Mouse (Mus musculus) intestine, embryonic 14.5 days (tissue): ENCODE measurements around the gene Clrn1. TPM values are rescaled to one million over a fixed set of nuclear protein-coding genes. Genes with fewer than 3 reads are reported as not detected.

ENCODE experiments used
- ATAC-seq: fragments of 200-750 bp; cut with Nextera tagmentation; replicated peaks from 2 replicates; pipeline ENCODE4 v1.8.0; 2017; ENCODE audit warnings: low read depth, moderate number of reproducible peaks, moderate TSS enrichment, moderate library complexity; ENCODE audit not compliant: low FRiP score, low TSS enrichment
- DNase-seq: peaks from one replicate; pipeline ENCODE4 v3.0.0-alpha.2; 2018; ENCODE audit warnings: low spot score
- H3K27ac ChIP-seq: fragments of 300-500 bp; sonication (generic); 2 replicates; pipeline ENCODE4 v1.5.1; 2014; ENCODE audit warnings: low read depth, mild to moderate bottlenecking, control low read depth
- H3K27me3 ChIP-seq: fragments of 300-500 bp; sonication (generic); replicated peaks from 2 replicates; pipeline ENCODE4 v1.6.1; 2014; ENCODE audit warnings: low read length, control low read depth; ENCODE audit not compliant: control insufficient read depth, insufficient read depth
- H3K36me3 ChIP-seq: fragments of 300-500 bp; sonication (generic); 2 replicates; pipeline ENCODE4 v1.6.1; 2014; ENCODE audit warnings: low read length, control low read depth; ENCODE audit not compliant: control insufficient read depth, insufficient read depth
- H3K4me1 ChIP-seq: fragments of 300-500 bp; sonication (generic); replicated peaks from 2 replicates; pipeline ENCODE4 v1.6.1; 2014; ENCODE audit warnings: low read length, control low read depth, mixed read lengths; ENCODE audit not compliant: control insufficient read depth, insufficient read depth
- H3K4me2 ChIP-seq: fragments of 300-500 bp; sonication (generic); 2 replicates; pipeline ENCODE4 v1.6.1; 2014; ENCODE audit warnings: low read length
- H3K4me3 ChIP-seq: fragments of 300-500 bp; sonication (generic); 2 replicates; pipeline ENCODE4 v1.5.1; 2014; ENCODE audit warnings: low read depth, low read length, control low read depth, mixed read lengths
- H3K9ac ChIP-seq: fragments of 300-500 bp; sonication (generic); 2 replicates; pipeline ENCODE4 v1.6.1; 2014; ENCODE audit warnings: mild to moderate bottlenecking, low read length
- H3K9me3 ChIP-seq: fragments of 300-500 bp; sonication (generic); 2 replicates; pipeline ENCODE4 v1.6.1; 2016; ENCODE audit warnings: low read length, control low read depth; ENCODE audit not compliant: control insufficient read depth
- WGBS: fragments of 180-500 bp; shearing (Covaris S2); extraction: QIAGEN DNeasy Blood & Tissue Kit; methylation state at CpG from one replicate; pipeline ENCODE4 v1.1.7; 2014; 5-methylcytosine and 5-hydroxymethylcytosine counted together
- polyA plus RNA-seq: library from polyadenylated mRNA; unstranded; fragments of >200 nt; fragmentation: Nextera tagmentation; extraction: Ambion mirVana; gene quantifications from 2 replicates; pipeline ENCODE4 v1.2.1, GENCODE M21; 2014

The Clrn1 gene
- polyA plus RNA-seq, 1 experiment from 2014 or later: not detected

- H3K4me1 ChIP-seq: no peaks in the 10 kb centered on the region
- DNase-seq (no peak), ATAC-seq (no peak)
- H3K4me3 ChIP-seq: no peak within 1 kb of the TSS
- no peak within 1 kb of the TSS for H3K9ac ChIP-seq
- WGBS: 66% methylated on average over 4 of the region's 4 CpGs
- no peak within 1 kb of the TSS for H3K27ac ChIP-seq
- no peaks in the 10 kb centered on the region for H3K9me3 ChIP-seq
- no peaks in the 10 kb centered on the region for H3K36me3 ChIP-seq
- H3K27me3 ChIP-seq: no peaks in the 10 kb centered on the region
- no peak within 1 kb of the TSS for H3K4me2 ChIP-seq
Measured at GRCm38 (mm10) chr3:58822211-58822610, 62.9 kb downstream of the Clrn1 start, which contains the start of gene Mindy4b-ps. Gene Mindy4b-ps (minus strand): TSS chr3:58822311.

GRCm38 (mm10) chr3:58817337-58817736 is 67.8 kb downstream of the Clrn1 start:
- Histone ChIP-seq H3K27ac (no peak overlapping the region), H3K4me1 (no peaks in the 10 kb centered on the region), H3K4me3 (no peak overlapping the region), H3K27me3 (no peaks in the 10 kb centered on the region), H3K36me3 (no peaks in the 10 kb centered on the region), H3K4me2 (no peak overlapping the region), H3K9ac (no peak overlapping the region), H3K9me3 (no peaks in the 10 kb centered on the region)
- DNase-seq (no peak), ATAC-seq (no peak)
- 60% methylated on average over 6 of the region's 6 CpGs for WGBS

DNA sequence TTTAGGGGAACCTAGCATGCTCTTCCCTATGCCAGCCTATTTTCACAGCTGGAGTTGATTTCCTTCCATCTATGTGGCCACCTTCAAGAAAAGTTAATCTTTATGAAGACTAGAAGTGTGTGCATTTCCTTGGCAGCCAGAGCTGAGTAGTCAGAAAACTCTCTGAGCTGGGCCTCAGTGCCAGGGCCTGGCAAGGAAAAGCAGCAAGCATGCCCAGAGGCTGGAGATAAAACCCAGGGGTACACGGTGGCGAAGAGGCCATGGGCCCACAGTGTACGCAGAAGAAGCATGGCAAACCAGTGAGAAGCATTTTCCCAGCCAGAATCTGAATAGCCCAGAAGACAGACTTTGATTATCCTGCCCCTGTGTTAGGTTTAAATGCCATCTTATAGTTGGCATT is 70.9 kb downstream of the Clrn1 start:
- DNase-seq (no peak), ATAC-seq (no peak)
- Histone ChIP-seq H3K4me1 (no peaks in the 10 kb centered on the region), H3K36me3 (no peaks in the 10 kb centered on the region), H3K27me3 (no peaks in the 10 kb centered on the region), H3K9me3 (no peaks in the 10 kb centered on the region), H3K9ac (no peak overlapping the region), H3K27ac (no peak overlapping the region), H3K4me2 (no peak overlapping the region), H3K4me3 (no peak overlapping the region)
- WGBS: 90% methylated on average over 3 of the region's 3 CpGs

DNA sequence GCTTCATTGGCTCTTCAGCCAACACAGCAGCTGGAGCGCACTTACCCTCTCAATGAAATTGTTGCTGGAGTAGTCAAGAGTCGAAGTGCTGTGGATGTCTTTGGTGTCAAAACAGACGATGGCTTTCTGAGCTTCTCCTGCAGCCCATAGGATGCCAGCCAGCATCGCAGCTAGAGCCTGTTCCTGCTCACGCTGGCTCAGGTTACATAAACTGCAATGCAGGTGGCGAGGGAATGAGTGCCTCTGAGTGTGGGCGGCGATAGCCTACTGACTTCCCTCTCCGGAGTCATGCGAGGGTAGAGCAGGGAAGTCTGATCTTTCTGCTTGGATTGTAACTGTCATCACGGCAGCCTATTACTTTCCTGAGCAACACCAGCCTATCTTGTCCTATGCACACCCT is 74.8 kb downstream of the Clrn1 start:
- DNase-seq: no peak
- no peak for ATAC-seq
- no peaks in the 10 kb centered on the region for H3K36me3 ChIP-seq
- no peaks in the 10 kb centered on the region for H3K9me3 ChIP-seq
- no peaks in the 10 kb centered on the region for H3K4me1 ChIP-seq
- H3K4me2 ChIP-seq: no peak overlapping the region
- H3K4me3 ChIP-seq: no peak overlapping the region
- H3K27ac ChIP-seq: no peak overlapping the region
- no peak overlapping the region for H3K9ac ChIP-seq
- H3K27me3 ChIP-seq: no peaks in the 10 kb centered on the region
- WGBS: 34% methylated on average over 11 of the region's 11 CpGs

- H3K9ac ChIP-seq: no peak overlapping the region
Measured at GRCm38 (mm10) chr3:58809111-58809915, 75.8 kb downstream of the Clrn1 start.

DNA sequence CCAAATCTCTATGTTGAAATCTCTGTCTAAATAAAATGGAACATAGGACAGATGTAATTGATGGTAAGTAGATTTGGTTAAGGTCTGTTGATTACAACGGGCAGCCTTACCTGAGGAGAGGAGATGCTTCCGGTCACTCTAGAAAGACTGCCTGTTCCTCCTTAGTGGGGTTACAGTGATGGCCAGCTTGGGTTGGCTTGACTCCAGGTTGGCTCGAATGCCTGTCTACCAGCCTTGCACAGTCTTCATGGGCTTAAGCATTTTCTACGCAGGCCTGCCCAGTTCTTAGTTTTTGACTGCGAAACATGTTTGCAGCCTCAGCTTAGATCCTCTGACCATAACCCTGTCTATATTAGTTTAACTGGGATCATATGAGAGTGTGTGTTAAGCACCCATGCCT is 76.5 kb downstream of the Clrn1 start:
- no peak for DNase-seq
- no peak overlapping the region for H3K4me2 ChIP-seq
- H3K9me3 ChIP-seq: no peaks in the 10 kb centered on the region
- ATAC-seq: no peak
- no peak overlapping the region for H3K27ac ChIP-seq
- H3K27me3 ChIP-seq: no peaks in the 10 kb centered on the region
- no peaks in the 10 kb centered on the region for H3K4me1 ChIP-seq
- no peak overlapping the region for H3K9ac ChIP-seq
- WGBS: 90% methylated on average over 5 of the region's 5 CpGs
- H3K4me3 ChIP-seq: no peak overlapping the region
- no peaks in the 10 kb centered on the region for H3K36me3 ChIP-seq

More at GRCm38 (mm10) chr3:58809111-58809915, 75.8 kb downstream of the Clrn1 start:
- ATAC-seq (no peak), DNase-seq (no peak)
- Histone ChIP-seq H3K4me2 (no peak overlapping the region), H3K4me1 (no peaks in the 10 kb centered on the region), H3K27me3 (no peaks in the 10 kb centered on the region), H3K4me3 (no peak overlapping the region), H3K9me3 (no peaks in the 10 kb centered on the region), H3K27ac (no peak overlapping the region), H3K36me3 (no peaks in the 10 kb centered on the region)
- 61% methylated on average over 12 of the region's 12 CpGs for WGBS

DNA sequence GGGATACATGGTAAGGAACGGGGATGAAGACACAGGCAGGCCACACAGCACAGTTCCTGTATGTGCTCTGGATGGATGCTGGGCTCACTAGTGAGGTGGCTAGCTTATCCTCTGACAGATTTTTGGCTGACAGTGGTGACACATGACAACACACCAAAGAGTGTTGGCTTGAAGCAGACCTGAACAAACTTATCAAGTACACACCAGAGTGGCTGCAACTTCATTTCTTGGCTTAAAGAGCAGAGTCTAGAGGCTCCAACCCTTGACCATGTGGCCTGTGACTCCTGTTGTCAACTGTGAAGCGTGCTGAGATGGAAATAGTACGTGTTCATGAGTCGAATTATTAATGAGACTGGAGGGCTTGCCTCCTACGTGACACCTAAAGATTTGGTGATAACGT is 80.4 kb downstream of the Clrn1 start:
- H3K27ac ChIP-seq: no peak overlapping the region
- DNase-seq (no peak), ATAC-seq (no peak)
- no peaks in the 10 kb centered on the region for H3K36me3 ChIP-seq
- no peak overlapping the region for H3K4me2 ChIP-seq
- H3K4me3 ChIP-seq: no peak overlapping the region
- H3K4me1 ChIP-seq: no peaks in the 10 kb centered on the region
- no peaks in the 10 kb centered on the region for H3K27me3 ChIP-seq
- no peak overlapping the region for H3K9ac ChIP-seq
- WGBS: 86% methylated on average over 6 of the region's 6 CpGs
- no peaks in the 10 kb centered on the region for H3K9me3 ChIP-seq

DNA sequence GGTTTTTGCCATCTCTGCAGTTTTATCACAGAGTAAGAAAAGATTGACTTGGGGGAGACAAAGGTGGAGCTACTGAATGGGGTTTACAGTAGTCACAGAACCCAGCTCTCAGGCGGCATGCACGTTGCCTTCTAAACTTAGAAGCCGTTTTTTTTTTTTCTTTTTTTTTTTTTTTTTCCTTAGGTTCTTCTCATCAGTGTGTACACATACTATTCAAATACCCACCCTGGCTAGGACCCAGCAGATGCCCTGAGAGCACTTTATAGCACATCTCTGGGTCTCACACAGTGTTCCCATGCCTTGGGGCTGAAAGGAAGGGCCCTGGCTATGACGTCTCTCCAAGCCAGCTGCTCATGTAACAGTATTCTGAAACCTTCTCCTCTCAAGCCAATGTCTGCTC is 86.5 kb downstream of the Clrn1 start:
- H3K9ac ChIP-seq: no peak overlapping the region
- 90% methylated on average over 4 of the region's 4 CpGs for WGBS
- no peak for ATAC-seq
- no peak overlapping the region for H3K4me2 ChIP-seq
- H3K36me3 ChIP-seq: no peaks in the 10 kb centered on the region
- no peak for DNase-seq
- H3K27ac ChIP-seq: no peak overlapping the region
- no peaks in the 10 kb centered on the region for H3K27me3 ChIP-seq
- H3K4me1 ChIP-seq: no peaks in the 10 kb centered on the region
- H3K4me3 ChIP-seq: no peak overlapping the region
- H3K9me3 ChIP-seq: no peaks in the 10 kb centered on the region

DNA sequence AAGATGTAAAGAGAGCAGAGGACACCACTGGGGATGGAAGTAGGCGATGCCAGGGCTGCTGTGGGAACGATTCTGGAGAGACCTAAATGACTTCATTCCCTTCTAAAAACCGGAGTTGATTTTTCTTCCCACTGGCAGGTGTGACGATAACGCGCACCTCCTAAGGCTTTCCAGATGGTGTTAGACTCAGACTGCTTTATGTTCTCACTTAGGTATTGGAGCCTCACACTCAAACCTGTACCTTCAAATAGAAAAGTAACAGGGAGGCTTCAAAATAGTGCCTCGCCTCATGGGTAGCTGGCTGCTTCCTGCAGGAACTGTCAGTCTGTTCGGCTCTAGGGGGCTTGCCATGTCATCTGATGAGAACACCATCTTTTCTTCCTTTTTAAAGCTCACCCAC is 86.9 kb downstream of the Clrn1 start:
- no peaks in the 10 kb centered on the region for H3K27me3 ChIP-seq
- no peak for ATAC-seq
- H3K27ac ChIP-seq: no peak overlapping the region
- no peak for DNase-seq
- no peaks in the 10 kb centered on the region for H3K4me1 ChIP-seq
- H3K4me3 ChIP-seq: no peak overlapping the region
- H3K36me3 ChIP-seq: no peaks in the 10 kb centered on the region
- 88% methylated on average over 8 of the region's 8 CpGs for WGBS
- no peaks in the 10 kb centered on the region for H3K9me3 ChIP-seq
- no peak overlapping the region for H3K4me2 ChIP-seq
- no peak overlapping the region for H3K9ac ChIP-seq
